Mouse (Mus musculus) liver, adult (tissue): ENCODE measurements at regions not wholly inside any gene's neighbourhood (a gene's known extent, or its start where the extent isn't known, plus 50 kb on each side); places are given as distances from the start of the nearest gene placed in this dataset.
A peak's percentile ranks its signal among the peaks of the same experiment; 100 is the strongest.

Experiments used
- GATA4 ChIP-seq: IDR thresholded peaks from 2 replicates; pipeline ENCODE4 v1.6.1; 2014; ENCODE audit warnings: mild to moderate bottlenecking, low read length; ENCODE audit not compliant: insufficient replicate concordance

GRCm38 (mm10) chr11:22652931-22653330 is 141.0 kb downstream of the Tmem17 start:
- no peak; the same call in 1 of the 2 replicates for TF ChIP-seq GATA4

- TF ChIP-seq GATA4, result no peak
These were observed 141.5 kb downstream of the Tmem17 start for GRCm38 (mm10) chr11:22653366-22653765.

GRCm38 (mm10) chr11:22657635-22658034 is 145.7 kb downstream of the Tmem17 start:
- peak; percentile 66; the same call in 1 of the 2 replicates for TF ChIP-seq GATA4

- TF ChIP-seq GATA4, result no peak
These were observed 149.2 kb downstream of the Tmem17 start for GRCm38 (mm10) chr11:22661072-22661471.

GRCm38 (mm10) chr11:22661713-22662551 is 150.0 kb downstream of the Tmem17 start:
- TF ChIP-seq GATA4, result no peak

- no peak for TF ChIP-seq GATA4
These were observed 154.1 kb downstream of the Tmem17 start for GRCm38 (mm10) chr11:22665978-22666377.

- no peak for TF ChIP-seq GATA4
These were observed 154.5 kb downstream of the Tmem17 start for GRCm38 (mm10) chr11:22666378-22666777.

GRCm38 (mm10) chr11:22668220-22668619 is 156.3 kb downstream of the Tmem17 start:
- TF ChIP-seq GATA4, result no peak

- TF ChIP-seq GATA4, result no peak
These were observed 157.4 kb downstream of the Tmem17 start for GRCm38 (mm10) chr11:22669267-22669666.

- no peak for TF ChIP-seq GATA4
These were observed 160.1 kb downstream of the Tmem17 start for GRCm38 (mm10) chr11:22671791-22672490.

GRCm38 (mm10) chr11:22675047-22675446 is 163.2 kb downstream of the Tmem17 start:
- no peak for TF ChIP-seq GATA4

- TF ChIP-seq GATA4, result no peak
These were observed 163.9 kb downstream of the Tmem17 start for GRCm38 (mm10) chr11:22675754-22676153.

GRCm38 (mm10) chr11:22677337-22677736 is 165.4 kb downstream of the Tmem17 start:
- TF ChIP-seq GATA4, result no peak

GRCm38 (mm10) chr11:22684576-22684975 is 172.7 kb downstream of the Tmem17 start:
- TF ChIP-seq GATA4, result no peak

- TF ChIP-seq GATA4, result no peak
These were observed 169.9 kb downstream of the B3gnt2 start for GRCm38 (mm10) chr11:22690829-22691228.

- no peak for TF ChIP-seq GATA4
These were observed 168.4 kb downstream of the B3gnt2 start for GRCm38 (mm10) chr11:22692281-22692857.

- no peak for TF ChIP-seq GATA4
These were observed 167.8 kb downstream of the B3gnt2 start for GRCm38 (mm10) chr11:22692941-22693341.

GRCm38 (mm10) chr11:22693376-22693775 is 167.4 kb downstream of the B3gnt2 start:
- TF ChIP-seq GATA4, result no peak
